Mouse (Mus musculus): ENCODE data around the gene Egfem1.

DNA sequence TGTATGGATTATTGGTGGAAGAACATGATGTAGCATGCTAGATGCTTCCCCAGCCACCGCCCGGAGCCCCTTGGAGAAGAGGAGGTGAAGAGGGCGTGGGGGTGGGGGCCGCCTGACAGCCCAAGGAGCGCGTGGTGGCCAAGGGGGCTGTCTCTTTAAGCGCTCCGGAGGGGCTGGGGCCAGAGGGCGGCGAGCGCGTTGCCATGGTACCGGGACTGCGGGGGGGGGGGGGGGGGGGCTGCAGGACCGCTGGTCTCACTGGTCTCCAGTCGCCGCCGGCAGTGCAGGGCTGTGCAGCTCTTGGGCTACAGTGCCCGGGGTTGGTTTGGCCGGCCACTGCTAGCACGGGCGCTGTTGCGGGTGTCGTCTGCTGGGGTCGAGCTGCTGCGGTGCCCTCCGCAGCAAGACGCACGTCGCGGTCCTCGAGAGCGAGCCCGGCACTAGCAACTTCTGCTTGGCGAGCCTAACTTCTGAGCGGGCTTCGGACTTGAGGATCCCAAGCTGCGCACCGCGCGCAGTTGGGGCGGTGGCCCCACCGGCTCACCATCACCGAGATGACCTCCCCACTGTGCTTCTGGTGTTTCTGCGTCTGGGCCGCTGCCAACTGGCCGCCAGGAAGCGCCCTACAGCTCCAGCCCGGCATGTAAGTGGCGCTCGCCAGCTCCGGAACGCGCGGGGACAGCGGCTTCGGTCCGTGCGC lies 623 bp downstream of the Egfem1 start:
- TF ChIP-seq MAZ (IDR thresholded peaks at IDR 0.05; ENCODE audit: low read depth, low read length) (no peak), POLR2A (IDR thresholded peaks at IDR 0.05; ENCODE audit: low read depth, low read length) (no peak), NRF1 (IDR thresholded peaks at IDR 0.05; ENCODE audit: low read depth, low read length) (no peak), CHD1 (IDR thresholded peaks at IDR 0.05; ENCODE audit: low read depth, low read length) (no peak), ETS1 (conservative IDR thresholded peaks at IDR 0.05; ENCODE audit: low read depth, low read length) (no peak), TBP (conservative IDR thresholded peaks at IDR 0.05; ENCODE audit: low read depth, low read length) (no peak), CTCF (conservative IDR thresholded peaks at IDR 0.05 in 1 of 2, IDR thresholded peaks at IDR 0.05 in 1 of 2; ENCODE audit: low read depth in 2 of 2, low read length in 2 of 2) (no peak), CHD2 (IDR thresholded peaks at IDR 0.05; ENCODE audit: low read length) (no peak), BHLHE40 (IDR thresholded peaks at IDR 0.05; ENCODE audit: low read depth, low read length) (no peak), TCF12 (IDR thresholded peaks at IDR 0.05; ENCODE audit: low read depth, low read length) (no peak), MXI1 (IDR thresholded peaks at IDR 0.05; ENCODE audit: low read depth, low read length) (no peak), RCOR1 (conservative IDR thresholded peaks at IDR 0.05; ENCODE audit: low read depth, low read length) (no peak), E2F4 (IDR thresholded peaks at IDR 0.05; ENCODE audit: insufficient replicate concordance, low read depth, low read length) (no peak), MYC (IDR thresholded peaks at IDR 0.05; ENCODE audit: low read depth, low read length) (no peak)
